Mouse (Mus musculus) liver, embryonic 14.5 days (tissue): Measurements from ENCODE around the gene Spcs2. TPM values are rescaled to one million over a fixed set of nuclear protein-coding genes. Genes with fewer than 3 reads are reported as not detected.

Experiments used
- ATAC-seq: fragments of 200-750 bp; cut with Nextera tagmentation; 2 replicates; pipeline ENCODE4 v1.8.0; 2017; ENCODE audit warnings: moderate number of reproducible peaks, mild to moderate bottlenecking, moderate library complexity; ENCODE audit not compliant: insufficient read depth
- DNase-seq, 3 experiments: peaks; one replicate each; pipeline ENCODE4 v3.0.0-alpha.2; 2012 to 2013; ENCODE audit warnings: low read depth in 3 of 3, low spot score in 3 of 3
- H3K27ac ChIP-seq: fragments of 300-500 bp; sonication (generic); 2 replicates; pipeline ENCODE4 v1.5.1; 2014; ENCODE audit warnings: moderate library complexity, mild to moderate bottlenecking, control low read depth, inconsistent platforms
- H3K27me3 ChIP-seq: fragments of 300-500 bp; sonication (generic); 2 replicates; pipeline ENCODE4 v1.6.1; 2014; ENCODE audit warnings: mild to moderate bottlenecking, low read length, moderate library complexity; ENCODE audit not compliant: control insufficient read depth, insufficient read depth
- H3K36me3 ChIP-seq: fragments of 300-500 bp; sonication (generic); replicated peaks from 2 replicates; pipeline ENCODE4 v1.6.1; 2014; ENCODE audit warnings: low read depth; ENCODE audit not compliant: control insufficient read depth, insufficient read depth
- H3K4me1 ChIP-seq, 2 experiments: fragments of 200-500 bp in 1 of 2; fragments of 300-500 bp in 1 of 2; sonication (generic) in 1 of 2; replicated peaks; 2 replicates each; pipeline ENCODE4 v1.6.1; 2012 to 2014; ENCODE audit warnings: antibody characterized with exemption in 1 of 2, inconsistent platforms in 1 of 2, low read length in 1 of 2; ENCODE audit not compliant: control insufficient read depth in 2 of 2, insufficient read depth in 2 of 2
- H3K4me2 ChIP-seq: fragments of 300-500 bp; sonication (generic); 2 replicates; pipeline ENCODE4 v1.6.1; 2014; ENCODE audit warnings: low read depth, mild to moderate bottlenecking, control low read depth, moderate library complexity
- H3K4me3 ChIP-seq, 2 experiments: fragments of 200-500 bp in 1 of 2; fragments of 300-500 bp in 1 of 2; sonication (generic) in 1 of 2; 2 replicates each; pipeline ENCODE4 v1.5.1; 2012 to 2014; ENCODE audit warnings: low read depth in 2 of 2, low read length in 2 of 2, mild to moderate bottlenecking in 2 of 2, control low read depth in 1 of 2, inconsistent platforms in 1 of 2, moderate library complexity in 1 of 2; ENCODE audit not compliant: insufficient read depth in 1 of 2
- H3K9ac ChIP-seq: fragments of 300-500 bp; sonication (generic); replicated peaks from 2 replicates; pipeline ENCODE4 v1.6.1; 2014; ENCODE audit warnings: mild to moderate bottlenecking, control low read depth, moderate library complexity
- H3K9me3 ChIP-seq: fragments of 300-500 bp; sonication (generic); 2 replicates; pipeline ENCODE4 v1.6.1; 2016; ENCODE audit warnings: low read length, mixed read lengths; ENCODE audit not compliant: control insufficient read depth
- CTCF ChIP-seq: IDR thresholded peaks from 2 replicates; pipeline ENCODE4 v1.5.1; 2016; ENCODE audit warnings: antibody characterized with exemption, low read depth, control low read depth
- EP300 ChIP-seq: IDR thresholded peaks from 2 replicates; pipeline ENCODE4 v1.6.1; 2016; ENCODE audit warnings: antibody characterized with exemption, low read depth
- WGBS: fragments of 180-500 bp; shearing (Covaris S2); extraction: QIAGEN DNeasy Blood & Tissue Kit; methylation state at CpG from one replicate; pipeline ENCODE4 v1.1.7; 2014; ENCODE audit not compliant: insufficient replicate concordance; 5-methylcytosine and 5-hydroxymethylcytosine counted together
- polyA plus RNA-seq, 2 experiments: library from polyadenylated mRNA; depleted of rRNA in 1 of 2; stranded (reverse) in 1 of 2; unstranded in 1 of 2; fragments of >200 nt; fragmentation: Nextera tagmentation in 1 of 2; extraction: Ambion mirVana in 1 of 2; gene quantifications; 2 replicates each; pipeline versions ENCODE4 v1.2.1 to v1.2.3; 2012 to 2014

Gene Spcs2
- polyA plus RNA-seq, 2 experiments, result 44.5 to 171 TPM

DNA sequence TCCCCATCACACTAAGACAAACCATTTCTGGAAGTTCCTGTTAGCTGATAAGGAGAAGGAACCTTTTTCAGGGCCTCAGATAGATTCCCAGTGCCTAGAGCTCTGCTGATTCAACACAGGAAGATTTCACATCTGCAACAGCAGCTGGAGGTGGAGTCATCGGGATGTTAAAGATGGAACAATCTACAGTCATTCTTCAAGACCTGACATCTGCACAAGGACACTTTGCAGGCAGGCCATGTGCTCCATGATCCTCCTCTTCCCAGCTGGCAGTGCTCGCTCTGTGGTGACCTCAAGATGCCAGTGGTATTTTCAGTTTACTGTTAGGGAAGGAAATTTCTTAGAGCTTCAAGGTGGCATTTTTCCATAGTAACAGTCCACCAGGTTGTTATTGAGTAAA lies 29.1 kb upstream of the Spcs2 start:
- ATAC-seq, result no peak
- DNase-seq, result no peak
- no peaks in the 10 kb centered on the region for H3K9me3 ChIP-seq
- no peaks in the 10 kb centered on the region for H3K36me3 ChIP-seq
- no peak for TF ChIP-seq EP300
- TF ChIP-seq CTCF, result no peak
- H3K4me3 ChIP-seq, result no peak overlapping the region
- 64% methylated on average over 2 of the region's 2 CpGs for WGBS
- H3K27me3 ChIP-seq, result no peaks in the 10 kb centered on the region
- no peak overlapping the region for H3K9ac ChIP-seq
- H3K27ac ChIP-seq, result no peak overlapping the region
- H3K4me2 ChIP-seq, result no peak overlapping the region
- no peaks in the 10 kb centered on the region for H3K4me1 ChIP-seq

DNA sequence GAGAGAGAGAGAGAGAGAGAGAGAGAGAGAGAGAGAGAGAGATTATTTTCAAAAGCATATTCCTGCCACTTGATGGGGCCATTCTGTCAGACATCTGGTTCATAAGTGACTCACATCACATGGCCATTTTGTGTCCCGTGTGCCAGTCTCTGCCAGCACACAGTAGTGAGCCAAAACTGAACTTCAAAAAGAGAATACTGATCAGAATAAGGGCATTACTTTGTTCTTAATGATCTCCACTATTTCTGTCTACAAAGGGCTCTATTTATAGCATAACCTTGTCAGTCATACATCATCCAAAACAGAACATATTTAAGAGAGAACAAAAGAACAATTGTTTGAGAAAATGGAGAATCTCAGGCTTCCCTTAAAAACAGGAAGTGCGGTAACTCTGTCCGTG lies 28.2 kb upstream of the Spcs2 start:
- Histone ChIP-seq H3K4me1 (no peaks in the 10 kb centered on the region), H3K9me3 (no peaks in the 10 kb centered on the region), H3K4me2 (no peak overlapping the region), H3K4me3 (no peak overlapping the region), H3K27ac (no peak overlapping the region), H3K36me3 (no peaks in the 10 kb centered on the region), H3K9ac (no peak overlapping the region), H3K27me3 (no peaks in the 10 kb centered on the region)
- WGBS, result 37% methylated on average over 3 of the region's 3 CpGs
- no peak for DNase-seq
- TF ChIP-seq CTCF (no peak), EP300 (no peak)
- no peak for ATAC-seq

- WGBS, result 49% methylated on average over 3 of the region's 3 CpGs
- H3K36me3 ChIP-seq, result no peaks in the 10 kb centered on the region
- ATAC-seq, result no peak
Observed at GRCm38 (mm10) chr7:99890168-99890755, 27.0 kb upstream of the Spcs2 start.

GRCm38 (mm10) chr7:99889175-99889880 lies 26.1 kb upstream of the Spcs2 start:
- DNase-seq (no peak), ATAC-seq (no peak)
- no peak overlapping the region for H3K9ac ChIP-seq
- no peak overlapping the region for H3K27ac ChIP-seq
- H3K9me3 ChIP-seq, result no peaks in the 10 kb centered on the region
- no peak overlapping the region for H3K4me3 ChIP-seq
- TF ChIP-seq CTCF (peak; percentile 62), EP300 (no peak)
- H3K27me3 ChIP-seq, result no peaks in the 10 kb centered on the region
- H3K4me1 ChIP-seq, result no peaks in the 10 kb centered on the region
- WGBS, result 22% methylated on average over 10 of the region's 10 CpGs
- H3K36me3 ChIP-seq, result no peaks in the 10 kb centered on the region
- H3K4me2 ChIP-seq, result no peak overlapping the region

More at GRCm38 (mm10) chr7:99890168-99890755, 27.0 kb upstream of the Spcs2 start:
- H3K9me3 ChIP-seq, result no peaks in the 10 kb centered on the region
- no peak overlapping the region for H3K4me3 ChIP-seq
- no peak overlapping the region for H3K9ac ChIP-seq
- DNase-seq, result no peak
- no peak overlapping the region for H3K27ac ChIP-seq
- no peaks in the 10 kb centered on the region for H3K27me3 ChIP-seq
- H3K4me1 ChIP-seq, result no peaks in the 10 kb centered on the region
- TF ChIP-seq EP300 (no peak), CTCF (no peak)
- H3K4me2 ChIP-seq, result no peak overlapping the region

DNA sequence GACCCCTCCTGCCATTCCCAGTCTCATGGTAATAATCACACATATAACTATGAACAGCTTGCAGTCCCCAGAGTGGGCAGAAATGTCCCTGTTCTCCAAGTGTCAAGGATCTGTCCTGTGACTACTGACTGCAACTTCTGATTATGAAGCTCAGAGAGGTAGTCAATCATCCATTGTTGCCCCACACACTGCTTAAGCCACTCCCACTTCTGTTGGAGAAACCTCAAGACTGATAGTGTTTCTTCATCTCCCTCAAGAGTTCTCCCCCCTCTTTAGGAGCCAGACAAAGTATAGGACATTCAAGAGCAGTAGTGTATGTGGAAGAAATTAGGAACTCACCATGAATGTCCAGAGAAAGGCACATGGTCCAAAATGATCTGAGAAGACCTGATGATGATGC lies 24.5 kb upstream of the Spcs2 start:
- no peak for ATAC-seq
- no peak overlapping the region for H3K4me2 ChIP-seq
- H3K27me3 ChIP-seq, result no peaks in the 10 kb centered on the region
- TF ChIP-seq EP300 (no peak), CTCF (no peak)
- no peak for DNase-seq
- no peaks in the 10 kb centered on the region for H3K36me3 ChIP-seq
- no peaks in the 10 kb centered on the region for H3K9me3 ChIP-seq
- H3K4me1 ChIP-seq, result no peaks in the 10 kb centered on the region
- no peak overlapping the region for H3K4me3 ChIP-seq
- H3K9ac ChIP-seq, result no peak overlapping the region
- H3K27ac ChIP-seq, result no peak overlapping the region
